Mouse (Mus musculus) kidney, adult 2 months (tissue): Measurements from ENCODE around the gene Rnf225.
A peak's percentile ranks its signal among the peaks of the same experiment; 100 is the strongest.

Experiments used
- CTCF ChIP-seq: fragments of 200-500 bp; conservative IDR thresholded peaks from 2 replicates; pipeline ENCODE4 v1.5.1; 2011; ENCODE audit warnings: low read depth, mild to moderate bottlenecking, control low read depth, low read length, moderate library complexity, mixed read lengths; ENCODE audit not compliant: insufficient read depth, insufficient read length
- POLR2A ChIP-seq: fragments of 200-500 bp; IDR thresholded peaks from one replicate; pipeline ENCODE4 v1.6.1; 2011; ENCODE audit warnings: low read depth, low read length, control low read depth

DNA sequence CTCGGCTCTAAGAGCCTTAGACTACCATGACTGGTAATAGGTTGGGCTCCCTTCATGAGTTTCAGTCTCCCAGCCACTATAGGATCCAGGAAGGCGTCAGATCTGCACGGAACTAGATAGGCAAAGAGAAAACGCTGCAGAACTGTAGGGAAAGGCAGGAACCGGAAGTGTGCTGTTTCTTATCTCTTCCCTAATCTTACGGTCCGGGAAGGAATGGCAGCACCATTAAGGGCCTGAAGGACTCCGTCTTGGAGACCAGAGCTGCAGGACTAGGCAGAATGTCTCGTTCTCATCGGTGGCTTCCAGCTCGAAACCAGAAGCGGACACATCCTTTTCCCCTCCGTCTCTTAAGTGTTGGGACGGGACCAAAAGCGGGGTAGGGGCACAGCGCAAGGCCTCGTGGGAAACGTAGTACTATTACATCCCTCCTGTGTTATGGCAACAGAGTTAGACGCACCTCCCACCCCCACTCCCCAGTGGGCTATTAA, 17.0 kb upstream of the Rnf225 start:
- TF ChIP-seq CTCF (no peak), POLR2A (peak; percentile 26)
